Mouse (Mus musculus) adrenal gland, adult 18-20 months (tissue): ENCODE data around the gene Ccnt1. TPM values are rescaled to one million over a fixed set of nuclear protein-coding genes. Genes with fewer than 3 reads are reported as not detected.
A peak's percentile ranks its signal among the peaks of the same experiment; 100 is the strongest.

Experiments
- DNase-seq, 2 experiments: peaks; one replicate each; pipeline ENCODE4 v3.0.0; 2021 to 2022; ENCODE audit warnings: low spot score in 2 of 2
- total RNA-seq, 2 experiments: library from RNA; stranded (reverse); gene quantifications; 1 replicate in 1 of 2; 2 replicates in 1 of 2; pipeline ENCODE4 v1.2.3; 2021

Ccnt1 gene
- total RNA-seq, 2 experiments from 2014 or later = 52.5 to 65.9 TPM

DNA sequence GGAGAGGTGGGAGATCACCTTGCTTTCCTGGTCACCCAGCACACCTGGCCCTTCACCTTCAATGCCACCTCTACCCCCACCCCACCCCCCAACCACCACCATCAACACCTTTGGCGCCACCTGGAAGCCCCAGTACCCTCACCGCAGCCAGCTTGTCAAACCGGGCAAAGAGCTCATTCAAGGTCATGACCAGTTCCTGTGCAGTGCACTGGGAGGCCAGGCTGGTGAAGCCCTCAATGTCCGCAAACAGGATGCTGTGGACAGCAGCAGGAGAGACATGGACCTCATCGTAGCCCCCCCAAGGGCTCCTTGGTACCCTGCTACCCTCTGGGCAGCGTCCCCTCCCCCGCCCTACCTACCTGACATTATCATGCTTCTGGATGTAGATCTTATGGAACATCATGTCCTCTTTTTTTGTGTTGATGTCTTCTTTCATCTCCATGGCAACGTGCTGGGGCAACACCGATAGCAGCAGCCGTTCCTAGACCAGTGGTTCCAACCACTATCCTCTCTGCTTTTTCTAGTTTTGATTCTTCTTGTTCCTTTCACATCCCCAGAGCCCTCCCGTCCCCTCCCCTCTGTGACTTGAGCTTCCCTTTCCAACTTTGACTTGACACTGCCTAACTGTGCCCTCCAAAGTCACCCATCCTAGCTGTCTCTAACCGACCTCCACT lies 29.4 kb upstream of the Ccnt1 start:
- DNase-seq = no peak

GRCm38 (mm10) chr15:98596609-98597008 lies 25.9 kb upstream of the Ccnt1 start:
- no peak for DNase-seq

- no peak for DNase-seq
These were observed 24.3 kb upstream of the Ccnt1 start for GRCm38 (mm10) chr15:98595049-98595448.

- no peak for DNase-seq
These were observed 23.5 kb upstream of the Ccnt1 start for GRCm38 (mm10) chr15:98594193-98594592.

- DNase-seq = no peak
These were observed 20.7 kb upstream of the Ccnt1 start for GRCm38 (mm10) chr15:98591396-98591795.

DNA sequence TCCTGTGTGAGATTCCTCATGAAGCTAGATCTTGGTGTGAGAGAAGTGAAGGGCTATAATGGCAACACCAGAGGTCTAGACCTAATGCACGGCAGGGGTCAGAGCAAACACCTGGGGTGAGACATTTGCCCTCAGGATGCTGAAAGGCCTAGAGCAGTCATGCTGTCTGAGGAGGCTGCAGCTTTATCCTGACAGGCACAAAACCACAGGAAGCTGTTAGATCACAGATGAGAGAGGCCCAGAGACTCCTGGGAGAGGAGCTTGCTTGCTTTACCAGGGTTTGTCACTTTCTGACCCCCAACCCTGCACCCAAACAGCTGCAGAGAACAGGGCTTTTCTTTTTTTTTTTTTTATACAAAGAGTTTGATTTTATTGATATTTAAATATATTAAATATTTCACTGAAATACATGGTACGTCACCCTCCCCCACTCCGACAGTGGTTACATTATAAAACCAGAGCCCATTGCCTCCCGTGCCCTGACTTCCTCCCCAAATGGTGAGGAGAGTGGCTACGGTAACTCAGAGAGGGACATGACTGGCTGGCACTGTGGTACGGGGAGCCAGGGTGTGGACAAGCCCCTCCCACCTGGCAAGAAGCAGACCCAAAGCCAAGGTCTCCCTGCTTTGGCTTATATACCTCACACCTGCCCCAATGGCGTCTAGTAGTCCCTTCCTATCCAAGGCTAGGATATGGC lies 19.1 kb upstream of the Ccnt1 start:
- no peak for DNase-seq

DNA sequence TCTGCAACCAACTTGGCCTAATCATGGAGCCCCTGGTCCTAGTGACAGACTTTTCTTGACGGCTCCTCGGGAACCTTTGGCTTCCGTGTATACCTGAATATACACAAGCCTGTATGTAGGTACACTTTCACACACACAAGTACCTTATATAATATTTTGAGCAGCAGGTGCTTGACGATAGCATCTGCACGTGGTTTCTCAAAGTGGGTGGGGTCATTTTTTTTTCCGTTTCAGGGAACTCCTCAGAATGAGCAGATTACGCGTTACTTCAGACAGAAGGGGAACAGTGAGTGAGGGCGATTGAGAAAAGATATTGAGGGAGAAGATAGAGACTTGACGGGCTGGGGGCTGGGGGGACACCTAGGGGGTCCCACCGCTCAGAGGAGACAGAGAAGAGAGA lies 17.0 kb upstream of the Ccnt1 start:
- DNase-seq = no peak

DNA sequence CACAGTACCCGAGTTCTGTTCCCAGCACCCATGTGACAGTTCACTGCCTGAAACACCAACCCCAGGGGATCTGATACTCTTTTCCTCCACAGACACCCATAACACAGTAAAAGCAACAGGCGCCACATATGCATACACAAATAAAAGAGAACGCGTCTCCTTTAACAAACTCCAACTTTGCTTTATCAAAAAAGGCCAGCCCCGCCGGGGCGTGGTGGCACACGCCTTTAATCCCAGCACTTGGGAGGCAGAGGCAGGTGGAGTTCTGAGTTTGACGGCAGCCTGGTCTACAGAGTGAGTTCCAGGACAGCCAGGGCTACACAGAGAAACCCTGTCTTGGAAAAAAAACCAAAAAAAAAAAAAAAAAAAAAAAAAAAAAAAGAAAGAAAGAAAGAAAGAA lies 15.4 kb upstream of the Ccnt1 start:
- DNase-seq = peak in 1 of 2 experiments; percentile 16

GRCm38 (mm10) chr15:98585421-98585820 lies 14.7 kb upstream of the Ccnt1 start:
- DNase-seq = no peak

- DNase-seq = no peak
These were observed 12.3 kb upstream of the Ccnt1 start for GRCm38 (mm10) chr15:98582996-98583395.

DNA sequence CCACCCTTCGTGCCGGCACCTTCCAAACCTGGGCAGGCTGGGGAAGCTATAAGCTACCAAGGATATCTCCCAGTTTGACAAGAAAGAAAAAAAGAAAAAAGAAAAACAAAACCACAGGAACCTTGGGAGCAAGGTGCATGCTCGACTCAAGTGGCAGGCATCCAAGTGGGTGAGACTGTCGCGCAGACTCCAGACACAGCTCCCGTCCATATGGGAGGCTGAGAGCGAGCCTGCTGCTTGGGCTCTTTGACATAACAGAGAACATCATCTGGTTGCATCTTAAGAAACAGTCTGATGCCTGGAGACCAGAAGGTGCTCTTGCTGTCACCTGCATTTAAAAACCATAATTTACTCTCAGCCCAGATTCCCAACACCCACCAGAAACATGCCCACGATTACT lies 11.7 kb upstream of the Ccnt1 start:
- DNase-seq = peak in 1 of 2 experiments; percentile 14

DNA sequence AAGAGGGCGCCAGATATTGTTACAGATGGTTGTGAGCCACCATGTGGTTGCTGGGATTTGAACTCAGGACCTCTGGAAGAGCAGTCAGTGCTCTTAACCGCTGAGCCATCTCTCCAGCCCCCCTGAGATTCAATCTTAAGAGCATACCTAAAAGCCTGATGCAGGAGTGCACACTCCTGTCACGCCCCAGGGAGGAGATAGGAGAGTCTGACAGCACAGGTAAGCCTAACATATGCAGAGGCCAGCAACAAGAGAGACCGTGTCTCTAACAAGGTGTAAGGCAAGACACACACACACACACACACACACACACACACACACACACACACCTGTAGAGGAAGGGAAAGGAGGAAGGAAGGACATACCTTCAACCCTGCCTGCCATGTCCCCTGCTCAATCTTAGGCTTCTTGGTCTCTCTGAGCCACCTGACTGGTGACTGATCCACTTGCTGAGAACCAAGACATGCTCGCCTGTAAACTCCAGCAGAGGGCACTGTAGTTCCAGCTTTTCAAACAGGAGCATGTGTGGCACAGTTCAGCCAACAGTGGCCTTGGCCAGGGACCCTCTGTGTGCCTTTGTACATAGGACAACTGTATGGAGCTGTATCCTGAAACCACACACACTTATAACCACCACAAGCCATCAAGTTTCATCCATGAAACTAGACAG lies 9.2 kb upstream of the Ccnt1 start:
- DNase-seq = peak; percentile 56 to 66

DNA sequence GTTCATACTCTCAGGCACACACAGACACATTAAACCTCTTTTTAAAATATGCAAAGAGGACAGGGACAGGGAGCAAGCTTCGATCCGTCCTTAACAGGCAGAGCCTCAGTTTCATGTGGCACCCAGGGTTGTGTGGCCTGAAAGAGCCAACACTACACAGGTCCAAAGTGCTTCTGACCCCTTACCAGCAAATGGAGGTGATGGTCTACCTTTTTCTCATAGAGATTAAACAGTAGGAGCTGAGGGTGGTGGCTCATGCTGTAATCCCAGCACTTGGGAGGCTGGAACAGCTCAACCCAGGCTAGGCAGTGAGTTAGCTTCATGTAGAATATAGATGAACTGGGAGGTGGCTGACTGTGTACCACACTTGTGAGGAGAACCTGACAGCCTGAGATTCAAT lies 8.6 kb upstream of the Ccnt1 start:
- no peak for DNase-seq

- no peak for DNase-seq
These were observed 2.6 kb upstream of the Ccnt1 start for GRCm38 (mm10) chr15:98573293-98573692.

- DNase-seq = no peak
These were observed 843 bp downstream of the Ccnt1 start for GRCm38 (mm10) chr15:98569795-98570365.

DNA sequence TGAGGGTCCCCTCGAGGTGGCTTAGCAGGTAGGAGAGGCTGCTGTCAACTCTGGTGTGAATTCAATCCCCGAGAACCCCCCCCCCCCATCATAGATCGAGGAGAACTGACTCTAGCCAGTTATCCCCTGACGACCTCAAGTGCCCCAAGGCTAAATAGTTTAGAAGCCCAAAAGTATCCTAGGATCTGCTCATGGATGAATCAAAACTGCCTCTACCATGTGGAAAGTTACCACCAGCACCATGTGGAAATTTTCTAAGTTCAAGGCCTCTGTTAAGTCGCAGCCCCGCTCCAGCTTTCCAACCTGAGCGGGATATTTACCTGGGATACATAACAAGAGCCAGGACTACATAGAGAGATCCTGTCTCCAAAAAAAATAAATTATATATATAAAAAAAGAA lies 1.5 kb downstream of the Ccnt1 start:
- no peak for DNase-seq

DNA sequence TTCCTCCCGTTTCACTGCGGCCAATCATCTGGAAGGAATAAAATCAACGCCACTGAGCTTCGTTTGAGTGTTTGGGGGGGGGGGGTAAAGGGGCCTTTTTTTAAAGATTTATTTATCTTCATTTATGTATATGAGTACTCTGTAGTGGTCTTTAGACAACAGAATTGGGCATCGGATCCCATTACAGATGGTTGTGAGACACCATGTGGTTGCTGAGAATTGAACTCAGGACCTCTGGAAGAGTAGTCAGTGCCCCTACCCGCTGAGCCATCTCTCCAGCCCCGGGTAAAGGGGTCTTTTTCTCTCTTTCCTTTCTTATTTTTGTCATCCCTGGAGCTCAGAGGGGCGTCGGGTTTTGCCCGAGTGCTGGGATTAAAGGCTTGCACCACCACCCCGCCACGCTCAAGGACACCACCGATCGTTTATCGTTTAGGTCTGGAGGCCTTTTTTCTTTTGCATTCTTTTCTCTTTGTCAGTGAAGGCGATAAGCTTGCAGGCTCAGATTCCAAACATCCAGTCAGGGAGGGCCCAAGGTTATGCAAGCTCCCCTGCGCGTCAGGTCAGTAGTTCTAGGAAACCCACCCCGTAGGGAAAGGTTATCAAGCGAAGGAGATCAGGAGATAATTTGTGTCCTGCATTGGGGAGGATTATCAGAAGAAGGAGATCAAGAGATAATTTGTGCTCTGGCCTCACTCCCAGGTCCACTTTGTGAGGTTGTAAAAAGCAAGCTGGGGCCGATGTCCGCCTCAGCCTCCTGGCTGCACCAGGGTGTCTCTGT lies 2.3 kb downstream of the Ccnt1 start:
- DNase-seq = peak in 1 of 2 experiments; percentile 35

DNA sequence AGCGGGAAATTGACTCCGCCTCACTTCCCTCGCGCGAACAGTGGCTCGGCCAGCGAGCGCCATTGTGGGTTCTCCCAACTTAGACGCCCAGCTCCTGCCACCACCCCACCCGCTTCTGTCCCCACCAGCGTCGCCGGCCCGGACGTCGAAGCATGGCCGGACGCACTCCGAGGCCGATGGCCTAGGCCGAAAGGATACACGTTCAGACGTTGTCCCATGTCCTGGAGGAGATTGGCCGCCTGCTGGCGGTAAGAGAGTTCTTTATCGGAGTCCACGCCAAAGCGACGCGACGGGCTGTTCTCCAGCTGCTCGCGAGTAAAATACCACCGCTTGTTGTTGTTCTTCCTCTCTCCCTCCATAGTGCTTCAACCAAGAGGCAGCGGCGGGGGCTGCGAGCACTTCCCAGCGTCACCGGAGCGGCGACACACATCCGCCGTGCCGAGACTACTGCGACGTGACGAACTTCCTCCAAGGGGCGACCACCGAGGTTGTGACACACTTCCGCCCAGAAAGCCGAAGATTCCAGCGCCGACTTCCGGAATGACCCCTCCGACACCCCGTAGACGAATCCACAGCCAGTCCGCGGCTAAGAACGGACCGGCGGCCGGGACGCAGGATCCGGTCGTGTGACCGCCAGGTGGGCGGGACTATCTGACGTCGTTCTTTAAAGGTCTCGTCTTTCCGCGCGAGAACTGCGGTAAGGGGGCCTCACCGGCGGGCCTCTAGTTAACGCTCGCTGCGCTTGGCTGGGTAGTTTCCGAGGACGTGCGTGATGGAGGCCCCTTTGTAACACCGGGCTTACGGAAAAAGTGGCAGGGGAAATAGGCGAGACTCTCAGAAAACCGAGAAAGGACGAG lies 3.2 kb downstream of the Ccnt1 start:
- DNase-seq = peak; percentile 99

GRCm38 (mm10) chr15:98566973-98567277 lies 3.8 kb downstream of the Ccnt1 start:
- DNase-seq = no peak

DNA sequence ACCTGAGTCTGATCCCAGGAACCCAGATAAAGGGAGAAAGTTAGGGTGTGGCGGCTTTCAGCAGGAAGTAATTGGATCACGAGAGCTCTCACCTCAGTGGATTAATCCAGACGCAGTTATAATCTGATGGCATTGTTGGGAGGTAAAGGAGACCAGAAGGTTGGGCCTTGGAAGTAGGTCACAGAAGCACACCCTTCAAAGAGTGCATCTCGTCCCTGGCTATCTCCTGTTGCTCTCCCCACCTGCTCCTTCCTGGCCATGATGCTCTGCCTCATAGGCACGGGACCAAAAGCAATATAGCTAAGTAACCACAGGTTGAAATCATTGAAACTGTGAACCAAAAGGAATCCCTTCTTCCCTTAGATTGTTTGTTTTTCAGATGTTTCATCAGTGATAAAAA lies 13.5 kb downstream of the Ccnt1 start:
- no peak for DNase-seq
